Mouse (Mus musculus) layer of hippocampus, postnatal 14 days (tissue): Measurements from ENCODE around the gene Akap1. TPM values are rescaled to one million over a fixed set of nuclear protein-coding genes. Genes with fewer than 3 reads are reported as not detected.

ENCODE experiments used
- DNase-seq, 2 experiments: peaks; one replicate each; pipeline ENCODE4 v3.0.0; 2021 to 2022; ENCODE audit warnings: low spot score in 2 of 2, mixed read lengths in 1 of 2
- total RNA-seq, 2 experiments: library from RNA; stranded (reverse); gene quantifications; 2 replicates each; pipeline ENCODE4 v1.2.3; 2021

Akap1 gene
- total RNA-seq, 2 experiments from 2014 or later, result 38.9 to 39.8 TPM

- no peak for DNase-seq
These were observed 20.0 kb downstream of the Akap1 start for GRCm38 (mm10) chr11:88844384-88844783.

- DNase-seq, result no peak
These were observed 21.1 kb downstream of the Akap1 start for GRCm38 (mm10) chr11:88843305-88843704.

- DNase-seq, result no peak
These were observed 21.9 kb downstream of the Akap1 start for GRCm38 (mm10) chr11:88842315-88842975.

GRCm38 (mm10) chr11:88841406-88841805 lies 23.0 kb downstream of the Akap1 start:
- no peak for DNase-seq

GRCm38 (mm10) chr11:88840724-88841350 lies 23.5 kb downstream of the Akap1 start:
- DNase-seq, result no peak

- DNase-seq, result no peak
These were observed 24.1 kb downstream of the Akap1 start for GRCm38 (mm10) chr11:88840292-88840691.

- DNase-seq, result no peak
These were observed 25.0 kb downstream of the Akap1 start for GRCm38 (mm10) chr11:88839379-88839778.

GRCm38 (mm10) chr11:88838630-88839029 lies 25.8 kb downstream of the Akap1 start:
- no peak for DNase-seq

- no peak for DNase-seq
These were observed 29.8 kb downstream of the Akap1 start for GRCm38 (mm10) chr11:88834606-88835005.

- no peak for DNase-seq
These were observed 30.3 kb downstream of the Akap1 start for GRCm38 (mm10) chr11:88834134-88834533.

GRCm38 (mm10) chr11:88833099-88833498 lies 31.3 kb downstream of the Akap1 start:
- no peak for DNase-seq

- DNase-seq, result no peak
These were observed 34.1 kb downstream of the Akap1 start for GRCm38 (mm10) chr11:88830257-88830804.

- DNase-seq, result no peak
These were observed 35.9 kb downstream of the Akap1 start for GRCm38 (mm10) chr11:88828528-88828927.

GRCm38 (mm10) chr11:88825909-88826308 lies 38.5 kb downstream of the Akap1 start:
- DNase-seq, result no peak

- peak; percentile 73 to 89 for DNase-seq
These were observed 41.4 kb downstream of the Akap1 start for GRCm38 (mm10) chr11:88822991-88823390.

- no peak for DNase-seq
These were observed 41.9 kb downstream of the Akap1 start for GRCm38 (mm10) chr11:88822526-88822925.

- DNase-seq, result no peak
These were observed 43.4 kb downstream of the Akap1 start for GRCm38 (mm10) chr11:88820742-88821576.

GRCm38 (mm10) chr11:88820253-88820652 lies 44.1 kb downstream of the Akap1 start:
- no peak for DNase-seq

GRCm38 (mm10) chr11:88817061-88817460 lies 47.3 kb downstream of the Akap1 start:
- no peak for DNase-seq

- peak in 1 of 2 experiments; percentile 6 for DNase-seq
These were observed 61.0 kb downstream of the Akap1 start for GRCm38 (mm10) chr11:88803231-88804010.

- no peak for DNase-seq
These were observed 68.2 kb downstream of the Akap1 start for GRCm38 (mm10) chr11:88796207-88796606.
